Mouse (Mus musculus): ENCODE results near the gene Gabrr3.

DNA sequence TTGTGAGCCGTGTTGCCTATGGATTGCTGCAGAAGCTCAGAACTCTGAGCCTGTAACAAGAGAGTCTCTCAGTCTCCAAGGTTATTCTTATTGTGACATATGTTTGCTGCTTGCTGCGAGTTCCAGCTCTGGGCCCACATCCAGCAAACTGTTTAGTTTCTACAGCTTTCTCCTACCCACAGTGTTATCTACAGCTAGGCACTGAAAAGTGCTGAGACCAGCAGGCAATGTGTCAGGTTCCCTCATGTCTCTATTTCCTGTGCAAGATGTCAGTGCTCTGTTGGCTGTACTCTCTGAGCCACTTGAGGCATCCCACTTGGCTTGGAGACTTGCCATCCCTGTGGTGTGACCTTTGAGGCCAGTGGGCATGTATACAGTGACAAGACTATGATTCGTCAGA is 13.8 kb upstream of the Gabrr3 start:
- TF ChIP-seq CTCF (conservative IDR thresholded peaks at IDR 0.05; ENCODE audit: low read length) (no peak), NANOG (IDR thresholded peaks at IDR 0.05; ENCODE audit: borderline replicate concordance, low read length) (no peak)

Measured in E14TG2a.4 (cell line).